Mouse (Mus musculus) testis, postnatal 14 days (tissue): ENCODE data around the gene Fermt1.

Source experiments
- DNase-seq: peaks from one replicate; pipeline ENCODE4 v3.0.0; 2021; ENCODE audit warnings: low spot score

Gene Fermt1

GRCm38 (mm10) chr2:132945326-132946207, at the start of gene Fermt1:
Gene Fermt1, minus strand, starts transcription at chr2:132945906.
- DNase-seq: peak; percentile 8

- no peak for DNase-seq
Observed at GRCm38 (mm10) chr2:132992659-132993531, 47.2 kb upstream of the Fermt1 start.

- DNase-seq: no peak
Observed at GRCm38 (mm10) chr2:132989778-132990564, 44.3 kb upstream of the Fermt1 start.

GRCm38 (mm10) chr2:132973346-132973745, 27.6 kb upstream of the Fermt1 start:
- no peak for DNase-seq

GRCm38 (mm10) chr2:132970772-132971173, 25.1 kb upstream of the Fermt1 start:
- no peak for DNase-seq

- no peak for DNase-seq
Observed at GRCm38 (mm10) chr2:132957786-132958185, 12.1 kb upstream of the Fermt1 start.

GRCm38 (mm10) chr2:132952197-132952596, 6.5 kb upstream of the Fermt1 start:
- DNase-seq: no peak

- DNase-seq: no peak
Observed at GRCm38 (mm10) chr2:132948174-132948573, 2.5 kb upstream of the Fermt1 start.

- DNase-seq: no peak
Observed at GRCm38 (mm10) chr2:132946976-132947375, 1.3 kb upstream of the Fermt1 start.

GRCm38 (mm10) chr2:132944711-132945325, 888 bp downstream of the Fermt1 start:
- no peak for DNase-seq

- no peak for DNase-seq
Observed at GRCm38 (mm10) chr2:132943997-132944396, 1.7 kb downstream of the Fermt1 start.

GRCm38 (mm10) chr2:132943596-132943995, 2.1 kb downstream of the Fermt1 start:
- DNase-seq: no peak

GRCm38 (mm10) chr2:132939056-132939455, 6.7 kb downstream of the Fermt1 start:
- peak; percentile 10 for DNase-seq

GRCm38 (mm10) chr2:132936176-132936575, 9.5 kb downstream of the Fermt1 start:
- DNase-seq: no peak

- DNase-seq: no peak
Observed at GRCm38 (mm10) chr2:132934711-132935110, 11.0 kb downstream of the Fermt1 start.

- no peak for DNase-seq
Observed at GRCm38 (mm10) chr2:132934142-132934541, 11.6 kb downstream of the Fermt1 start.

GRCm38 (mm10) chr2:132928999-132929398, 16.7 kb downstream of the Fermt1 start:
- DNase-seq: no peak

- DNase-seq: no peak
Observed at GRCm38 (mm10) chr2:132927871-132928270, 17.8 kb downstream of the Fermt1 start.

GRCm38 (mm10) chr2:132927298-132927697, 18.4 kb downstream of the Fermt1 start:
- DNase-seq: no peak

- DNase-seq: no peak
Observed at GRCm38 (mm10) chr2:132923290-132924085, 22.2 kb downstream of the Fermt1 start.
